Mouse (Mus musculus): ENCODE results near the gene Kcnip4. TPM values are rescaled to one million over a fixed set of nuclear protein-coding genes. Genes with fewer than 3 reads are reported as not detected.

The Kcnip4 gene
- polyA plus RNA-seq, 1 experiment = 0.06 TPM

- Histone ChIP-seq H3K4me2 (ENCODE audit: low read depth) (no peak overlapping the region), H3K27me3 (ENCODE audit: control insufficient read depth, insufficient read depth, insufficient read length) (no peaks in the 10 kb centered on the region), H3ac (ENCODE audit: control insufficient read depth, insufficient read length) (no peak overlapping the region), H3K79me2 (ENCODE audit: control insufficient read depth, insufficient read depth) (no peaks in the 10 kb centered on the region), H3K4me3 (no peak overlapping the region), H3K36me3 (ENCODE audit: control insufficient read depth, insufficient read depth) (no peaks in the 10 kb centered on the region)
- no peak for TF ChIP-seq MAX (IDR thresholded peaks at IDR 0.05; ENCODE audit: low read depth)
- TF ChIP-seq POLR2AphosphoS2 (IDR thresholded peaks at IDR 0.05; ENCODE audit: insufficient read length, low read depth) = no peak
- TF ChIP-seq POLR2A (IDR thresholded peaks at IDR 0.05; ENCODE audit: insufficient read length, low read depth) = no peak
Observed at GRCm38 (mm10) chr5:48606281-48606680, 918.4 kb downstream of the Kcnip4 start.

DNA sequence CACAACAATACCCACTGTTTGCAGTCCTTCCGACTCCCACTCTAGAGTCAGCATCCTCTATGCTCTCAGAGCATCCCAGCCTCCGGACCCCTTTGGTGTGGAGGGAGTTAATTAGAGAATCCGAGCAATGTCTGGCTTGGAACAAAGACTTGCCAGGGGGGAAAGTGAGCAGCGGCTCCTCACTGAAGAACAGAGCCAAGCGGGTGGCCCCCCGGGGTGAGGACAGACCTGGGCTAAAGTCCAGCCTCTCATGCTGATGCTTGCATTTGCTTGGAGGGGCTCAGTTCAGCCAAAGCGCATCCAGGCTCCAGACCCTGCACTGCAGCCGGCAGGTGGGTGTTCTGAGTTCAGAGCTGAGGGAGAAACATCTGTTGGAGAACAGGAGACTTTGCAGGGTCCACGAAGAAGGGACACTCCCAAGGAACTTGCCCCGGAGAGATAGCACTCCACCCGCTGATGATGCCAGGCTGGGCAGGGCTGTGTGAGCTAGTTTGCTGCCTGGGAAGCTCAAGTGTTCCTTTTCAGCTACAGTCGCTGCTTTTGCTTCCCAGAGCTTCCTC lies 925.1 kb downstream of the Kcnip4 start:
- Histone ChIP-seq H3ac (ENCODE audit: control insufficient read depth, insufficient read length) (no peak overlapping the region), H3K4me3 (no peak overlapping the region), H3K4me2 (ENCODE audit: low read depth) (no peak overlapping the region), H3K27me3 (ENCODE audit: control insufficient read depth, insufficient read depth, insufficient read length) (peaks cover 3% of the 10 kb centered on the region), H3K36me3 (ENCODE audit: control insufficient read depth, insufficient read depth) (no peaks in the 10 kb centered on the region), H3K79me2 (ENCODE audit: control insufficient read depth, insufficient read depth) (no peaks in the 10 kb centered on the region)
- no peak for TF ChIP-seq USF1 (IDR thresholded peaks at IDR 0.05; ENCODE audit: low read depth)
- no peak for TF ChIP-seq TCF3 (IDR thresholded peaks at IDR 0.05; ENCODE audit: insufficient read length, low read depth)
- no peak for TF ChIP-seq MAX (IDR thresholded peaks at IDR 0.05; ENCODE audit: low read depth)
- no peak for TF ChIP-seq TCF12 (IDR thresholded peaks at IDR 0.05; ENCODE audit: insufficient read depth, poor library complexity, severe bottlenecking)
- TF ChIP-seq SRF (IDR thresholded peaks at IDR 0.05; ENCODE audit: control insufficient read depth, insufficient read length, low read depth) = no peak
- TF ChIP-seq POLR2AphosphoS2 (IDR thresholded peaks at IDR 0.05; ENCODE audit: insufficient read length, low read depth) = no peak
- TF ChIP-seq MYOG (IDR thresholded peaks at IDR 0.05; ENCODE audit: control insufficient read depth in 1 of 3, insufficient read depth in 1 of 3, insufficient read length in 2 of 3, low read depth in 2 of 3) = no peak
- TF ChIP-seq CEBPB (IDR thresholded peaks at IDR 0.05; ENCODE audit: insufficient read depth, poor library complexity, severe bottlenecking) = no peak
- no peak for TF ChIP-seq E2F4 (IDR thresholded peaks at IDR 0.05; ENCODE audit: insufficient read depth)
- TF ChIP-seq MYOD1 (IDR thresholded peaks at IDR 0.05; ENCODE audit: control insufficient read depth in 1 of 3, insufficient read length in 2 of 3, low read depth in 2 of 3) = no peak

GRCm38 (mm10) chr5:48588014-48588413 lies 936.7 kb downstream of the Kcnip4 start:
- H3K27me3 ChIP-seq (ENCODE audit: control insufficient read depth, insufficient read depth, insufficient read length) = no peaks in the 10 kb centered on the region

GRCm38 (mm10) chr5:48583431-48583830 lies 941.3 kb downstream of the Kcnip4 start:
- Histone ChIP-seq H3K36me3 (ENCODE audit: control insufficient read depth, insufficient read depth) (no peaks in the 10 kb centered on the region), H3K27me3 (ENCODE audit: control insufficient read depth, insufficient read depth, insufficient read length) (no peaks in the 10 kb centered on the region), H3K4me3 (no peak overlapping the region), H3ac (ENCODE audit: control insufficient read depth, insufficient read length) (no peak overlapping the region), H3K79me2 (ENCODE audit: control insufficient read depth, insufficient read depth) (no peaks in the 10 kb centered on the region), H3K4me2 (ENCODE audit: low read depth) (no peak overlapping the region)
- TF ChIP-seq USF1 (IDR thresholded peaks at IDR 0.05; ENCODE audit: low read depth) = no peak
- no peak for TF ChIP-seq CEBPB (IDR thresholded peaks at IDR 0.05; ENCODE audit: insufficient read depth, poor library complexity, severe bottlenecking)
- no peak for TF ChIP-seq MYOG (IDR thresholded peaks at IDR 0.05; ENCODE audit: control insufficient read depth in 1 of 3, insufficient read depth in 1 of 3, insufficient read length in 2 of 3, low read depth in 2 of 3)
- no peak for TF ChIP-seq POLR2AphosphoS2 (IDR thresholded peaks at IDR 0.05; ENCODE audit: insufficient read length, low read depth)
- no peak for TF ChIP-seq MYOD1 (IDR thresholded peaks at IDR 0.05; ENCODE audit: control insufficient read depth in 1 of 3, insufficient read length in 2 of 3, low read depth in 2 of 3)
- no peak for TF ChIP-seq MAX (IDR thresholded peaks at IDR 0.05; ENCODE audit: low read depth)
- no peak for TF ChIP-seq TCF3 (IDR thresholded peaks at IDR 0.05; ENCODE audit: insufficient read length, low read depth)
- no peak for TF ChIP-seq REST (IDR thresholded peaks at IDR 0.05; ENCODE audit: insufficient read depth, insufficient read length)
- no peak for TF ChIP-seq TCF12 (IDR thresholded peaks at IDR 0.05; ENCODE audit: insufficient read depth, poor library complexity, severe bottlenecking)
- TF ChIP-seq E2F4 (IDR thresholded peaks at IDR 0.05; ENCODE audit: insufficient read depth) = no peak

More at GRCm38 (mm10) chr5:48588014-48588413, 936.7 kb downstream of the Kcnip4 start:
- H3K4me3 ChIP-seq = no peak overlapping the region
- H3K79me2 ChIP-seq (ENCODE audit: control insufficient read depth, insufficient read depth) = no peaks in the 10 kb centered on the region
- H3K36me3 ChIP-seq (ENCODE audit: control insufficient read depth, insufficient read depth) = no peaks in the 10 kb centered on the region
- no peak overlapping the region for H3K4me2 ChIP-seq (ENCODE audit: low read depth)
- TF ChIP-seq TCF12 (IDR thresholded peaks at IDR 0.05; ENCODE audit: insufficient read depth, poor library complexity, severe bottlenecking) (no peak), SRF (IDR thresholded peaks at IDR 0.05; ENCODE audit: control insufficient read depth, insufficient read length, low read depth) (no peak), CEBPB (IDR thresholded peaks at IDR 0.05; ENCODE audit: insufficient read depth, poor library complexity, severe bottlenecking) (no peak), TCF3 (IDR thresholded peaks at IDR 0.05; ENCODE audit: insufficient read length, low read depth) (no peak), MYOD1 (IDR thresholded peaks at IDR 0.05; ENCODE audit: control insufficient read depth in 1 of 3, insufficient read length in 2 of 3, low read depth in 2 of 3) (no peak), E2F4 (IDR thresholded peaks at IDR 0.05; ENCODE audit: insufficient read depth) (no peak), USF1 (IDR thresholded peaks at IDR 0.05; ENCODE audit: low read depth) (no peak), POLR2AphosphoS2 (IDR thresholded peaks at IDR 0.05; ENCODE audit: insufficient read length, low read depth) (no peak), REST (IDR thresholded peaks at IDR 0.05; ENCODE audit: insufficient read depth, insufficient read length) (no peak), MYOG (IDR thresholded peaks at IDR 0.05; ENCODE audit: control insufficient read depth in 1 of 3, insufficient read depth in 1 of 3, insufficient read length in 2 of 3, low read depth in 2 of 3) (no peak), POLR2A (IDR thresholded peaks at IDR 0.05; ENCODE audit: insufficient read length, low read depth) (no peak), MAX (IDR thresholded peaks at IDR 0.05; ENCODE audit: low read depth) (no peak)
- H3ac ChIP-seq (ENCODE audit: control insufficient read depth, insufficient read length) = no peak overlapping the region

DNA sequence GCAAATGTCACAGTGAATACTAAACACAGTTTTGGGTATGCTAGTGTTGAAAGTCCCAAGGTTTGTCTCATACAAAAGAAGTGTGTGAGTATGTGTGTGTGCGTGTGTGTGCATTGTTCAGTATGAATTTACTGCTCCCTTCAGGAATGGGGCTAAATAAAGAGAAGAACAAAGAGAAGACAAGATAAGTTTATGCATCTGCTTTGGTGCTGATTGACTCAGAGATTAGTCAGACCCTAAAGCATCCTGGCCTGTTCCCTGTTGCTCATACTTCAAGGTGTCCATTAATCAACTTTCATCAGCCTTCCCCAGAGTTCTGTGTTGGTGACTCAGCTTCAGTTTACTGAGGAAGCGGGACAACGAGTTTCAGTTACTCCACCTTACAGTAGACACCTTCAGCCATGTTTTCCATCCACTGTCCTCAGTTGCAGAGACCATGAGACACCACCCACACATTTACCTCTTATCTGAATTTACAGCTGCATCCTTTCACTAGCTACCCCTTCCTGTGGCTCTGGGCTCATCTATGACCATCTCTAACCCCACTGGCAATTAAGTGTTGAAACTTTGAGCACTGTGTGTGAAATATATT lies 960.6 kb downstream of the Kcnip4 start:
- Histone ChIP-seq H3ac (ENCODE audit: control insufficient read depth, insufficient read length) (no peak overlapping the region), H3K36me3 (ENCODE audit: control insufficient read depth, insufficient read depth) (no peaks in the 10 kb centered on the region), H3K4me2 (ENCODE audit: low read depth) (no peak overlapping the region), H3K27me3 (ENCODE audit: control insufficient read depth, insufficient read depth, insufficient read length) (no peaks in the 10 kb centered on the region), H3K4me3 (no peak overlapping the region), H3K79me2 (ENCODE audit: control insufficient read depth, insufficient read depth) (no peaks in the 10 kb centered on the region)
- TF ChIP-seq USF1 (IDR thresholded peaks at IDR 0.05; ENCODE audit: low read depth) (no peak), POLR2AphosphoS2 (IDR thresholded peaks at IDR 0.05; ENCODE audit: insufficient read length, low read depth) (no peak), MAX (IDR thresholded peaks at IDR 0.05; ENCODE audit: low read depth) (no peak), E2F4 (IDR thresholded peaks at IDR 0.05; ENCODE audit: insufficient read depth) (no peak), REST (IDR thresholded peaks at IDR 0.05; ENCODE audit: insufficient read depth, insufficient read length) (no peak), POLR2A (IDR thresholded peaks at IDR 0.05; ENCODE audit: insufficient read length, low read depth) (no peak), TCF12 (IDR thresholded peaks at IDR 0.05; ENCODE audit: insufficient read depth, poor library complexity, severe bottlenecking) (no peak), MYOG (IDR thresholded peaks at IDR 0.05; ENCODE audit: control insufficient read depth in 1 of 3, insufficient read depth in 1 of 3, insufficient read length in 2 of 3, low read depth in 2 of 3) (no peak), MYOD1 (IDR thresholded peaks at IDR 0.05; ENCODE audit: control insufficient read depth in 1 of 3, insufficient read length in 2 of 3, low read depth in 2 of 3) (no peak), CEBPB (IDR thresholded peaks at IDR 0.05; ENCODE audit: insufficient read depth, poor library complexity, severe bottlenecking) (no peak), SRF (IDR thresholded peaks at IDR 0.05; ENCODE audit: control insufficient read depth, insufficient read length, low read depth) (no peak), TCF3 (IDR thresholded peaks at IDR 0.05; ENCODE audit: insufficient read length, low read depth) (no peak)

Data from myocyte (in vitro differentiated cells).